Mouse (Mus musculus) c-Kit-positive CD71-positive TER-119-negative erythroid progenitor cells, embryonic 14.5 days (primary cell): Measurements from ENCODE around the gene Tbc1d8.

Experiments
- DNase-seq: peaks from one replicate; pipeline ENCODE4 v3.0.0-alpha.2; 2013; ENCODE audit warnings: low read depth

Gene Tbc1d8

GRCm38 (mm10) chr1:39394096-39394495, 84.5 kb downstream of the Tbc1d8 start:
- no peak for DNase-seq

GRCm38 (mm10) chr1:39393217-39393867, 85.2 kb downstream of the Tbc1d8 start:
- peak; percentile 65 for DNase-seq

GRCm38 (mm10) chr1:39392189-39392588, 86.4 kb downstream of the Tbc1d8 start:
- DNase-seq = peak; percentile 68

GRCm38 (mm10) chr1:39391652-39392051, 86.9 kb downstream of the Tbc1d8 start:
- no peak for DNase-seq

- DNase-seq = no peak
These were observed 89.2 kb downstream of the Tbc1d8 start for GRCm38 (mm10) chr1:39389338-39389737.

- no peak for DNase-seq
These were observed 90.4 kb downstream of the Tbc1d8 start for GRCm38 (mm10) chr1:39388163-39388562.

GRCm38 (mm10) chr1:39387497-39387896, 91.1 kb downstream of the Tbc1d8 start:
- DNase-seq = no peak

- no peak for DNase-seq
These were observed 92.1 kb downstream of the Tbc1d8 start for GRCm38 (mm10) chr1:39386456-39386855.

- no peak for DNase-seq
These were observed 93.6 kb downstream of the Tbc1d8 start for GRCm38 (mm10) chr1:39384914-39385313.

GRCm38 (mm10) chr1:39381017-39381416, 97.5 kb downstream of the Tbc1d8 start:
- DNase-seq = no peak

- DNase-seq = no peak
These were observed 99.5 kb downstream of the Tbc1d8 start for GRCm38 (mm10) chr1:39379021-39379420.

GRCm38 (mm10) chr1:39378540-39378939, 100.0 kb downstream of the Tbc1d8 start:
- no peak for DNase-seq

- no peak for DNase-seq
These were observed 101.8 kb downstream of the Tbc1d8 start for GRCm38 (mm10) chr1:39376726-39377240.

- DNase-seq = no peak
These were observed 102.4 kb downstream of the Tbc1d8 start for GRCm38 (mm10) chr1:39376121-39376520.

- no peak for DNase-seq
These were observed 104.2 kb downstream of the Tbc1d8 start for GRCm38 (mm10) chr1:39374231-39374809.

GRCm38 (mm10) chr1:39373378-39373777, 105.2 kb downstream of the Tbc1d8 start:
- no peak for DNase-seq

- no peak for DNase-seq
These were observed 106.2 kb downstream of the Tbc1d8 start for GRCm38 (mm10) chr1:39372220-39372843.

- DNase-seq = no peak
These were observed 108.1 kb downstream of the Tbc1d8 start for GRCm38 (mm10) chr1:39370431-39370830.

- DNase-seq = no peak
These were observed 110.2 kb downstream of the Tbc1d8 start for GRCm38 (mm10) chr1:39368267-39368841.

GRCm38 (mm10) chr1:39367601-39368266, 110.8 kb downstream of the Tbc1d8 start, which contains the start of gene Rpl31:
Gene Rpl31 (plus strand): TSS chr1:39367842.
- DNase-seq = peak; percentile 84

GRCm38 (mm10) chr1:39367045-39367444, 111.5 kb downstream of the Tbc1d8 start:
- no peak for DNase-seq

GRCm38 (mm10) chr1:39365562-39365961, 113.0 kb downstream of the Tbc1d8 start:
- no peak for DNase-seq
